Mouse (Mus musculus) CH12.LX (cell line): ENCODE results near the gene Nwd2.

ENCODE experiments used
- CHD2 ChIP-seq: IDR thresholded peaks from 2 replicates; pipeline ENCODE4 v1.6.1; 2011; ENCODE audit warnings: low read length, improper control_type of control experiment
- CTCF ChIP-seq, 2 experiments: IDR thresholded peaks in 1 of 2; conservative IDR thresholded peaks in 1 of 2; 2 replicates each; pipeline ENCODE4 v1.5.1; 2011 to 2012; ENCODE audit warnings: low read depth in 2 of 2, low read length in 2 of 2, improper control_type of control experiment in 1 of 2, inconsistent platforms in 1 of 2, mild to moderate bottlenecking in 1 of 2, moderate library complexity in 1 of 2
- ELF1 ChIP-seq: IDR thresholded peaks from 2 replicates; pipeline ENCODE4 v1.6.1; 2014; ENCODE audit warnings: low read depth, mild to moderate bottlenecking, inconsistent platforms, low read length, improper control_type of control experiment
- EP300 ChIP-seq: IDR thresholded peaks from 2 replicates; pipeline ENCODE4 v1.6.1; 2011; ENCODE audit warnings: low read length, improper control_type of control experiment
- HCFC1 ChIP-seq: IDR thresholded peaks from 2 replicates; pipeline ENCODE4 v1.6.1; 2012; ENCODE audit warnings: low read depth, mild to moderate bottlenecking, inconsistent platforms, low read length, improper control_type of control experiment
- MXI1 ChIP-seq: IDR thresholded peaks from 2 replicates; pipeline ENCODE4 v1.6.1; 2011; ENCODE audit warnings: mild to moderate bottlenecking, low read depth, low read length, improper control_type of control experiment
- NELFE ChIP-seq: IDR thresholded peaks from 2 replicates; pipeline ENCODE4 v1.6.1; 2011; ENCODE audit warnings: low read depth, low read length, improper control_type of control experiment
- POLR2A ChIP-seq: IDR thresholded peaks from 2 replicates; pipeline ENCODE4 v1.6.1; 2011; ENCODE audit warnings: low read depth, mild to moderate bottlenecking, improper control_type of control experiment, low read length
- POLR2AphosphoS2 ChIP-seq: IDR thresholded peaks from 2 replicates; pipeline ENCODE4 v1.6.1; 2011; ENCODE audit warnings: low read depth, low read length, improper control_type of control experiment
- USF1 ChIP-seq: IDR thresholded peaks from 2 replicates; pipeline ENCODE4 v1.6.1; 2014; ENCODE audit warnings: low read depth, mild to moderate bottlenecking, inconsistent platforms, low read length, improper control_type of control experiment
- USF2 ChIP-seq: conservative IDR thresholded peaks from 2 replicates; pipeline ENCODE4 v1.6.1; 2011; ENCODE audit warnings: low read depth, low read length, improper control_type of control experiment
- ZKSCAN1 ChIP-seq: IDR thresholded peaks from 2 replicates; pipeline ENCODE4 v1.6.1; 2012; ENCODE audit warnings: low read depth, inconsistent platforms, low read length, improper control_type of control experiment, borderline replicate concordance

DNA sequence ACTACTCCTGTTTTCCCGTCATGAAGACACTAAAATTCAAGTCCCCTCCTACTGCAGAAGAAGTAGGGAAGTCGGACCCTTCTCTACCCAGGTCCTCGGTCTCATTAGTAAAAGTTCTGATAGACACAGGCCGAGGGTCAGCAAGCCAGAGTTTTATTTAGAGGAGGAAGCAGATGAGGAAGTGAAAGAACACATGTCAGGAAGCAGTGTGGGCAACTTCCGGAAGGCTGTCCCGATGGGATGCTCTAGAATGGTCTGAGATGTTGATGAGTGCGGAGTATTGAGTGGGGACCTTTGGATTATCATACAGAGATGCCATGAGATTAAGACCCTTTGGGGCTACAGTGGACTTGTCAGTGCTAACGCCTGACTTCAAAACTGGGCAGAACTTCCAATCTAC, 210.0 kb downstream of the Nwd2 start:
- no peak for TF ChIP-seq CTCF (conservative IDR thresholded peaks at IDR 0.05 in 1 of 2, IDR thresholded peaks at IDR 0.05 in 1 of 2; ENCODE audit: low read depth in 2 of 2, low read length in 2 of 2)
- no peak for TF ChIP-seq ZKSCAN1
- no peak for TF ChIP-seq ELF1
- no peak for TF ChIP-seq POLR2A
- TF ChIP-seq CHD2 = no peak
- TF ChIP-seq NELFE = no peak
- TF ChIP-seq MXI1 = no peak
- no peak for TF ChIP-seq HCFC1
- no peak for TF ChIP-seq POLR2AphosphoS2
- 0 out of 2 replicates have a peak, but pooled peaks have one; percentile 17 for TF ChIP-seq EP300
- no peak for TF ChIP-seq USF1
- no peak for TF ChIP-seq USF2
